Mouse (Mus musculus) CH12.LX (cell line): ENCODE measurements around the gene Wdr95. TPM values are rescaled to one million over a fixed set of nuclear protein-coding genes. Genes with fewer than 3 reads are reported as not detected.

ENCODE experiments used
- DNase-seq: peaks from one replicate; pipeline ENCODE4 v3.0.0-alpha.2; 2013; ENCODE audit errors: extremely low read depth
- H3K27ac ChIP-seq: 2 replicates; pipeline ENCODE4 v1.5.1; 2012; ENCODE audit warnings: low read depth, mild to moderate bottlenecking, control low read depth, moderate library complexity; ENCODE audit not compliant: insufficient read depth
- H3K27me3 ChIP-seq: replicated peaks from 2 replicates; pipeline ENCODE3; 2012; ENCODE audit warnings: inconsistent platforms
- H3K36me3 ChIP-seq, 2 experiments: replicated peaks in 1 of 2; 2 replicates each; pipeline versions ENCODE3 to v1.6.1; 2012; ENCODE audit warnings: inconsistent platforms in 1 of 2, low read length in 1 of 2, mild to moderate bottlenecking in 1 of 2, mixed read lengths in 1 of 2, moderate library complexity in 1 of 2; ENCODE audit not compliant: control insufficient read depth in 1 of 2, insufficient read depth in 1 of 2
- H3K4me1 ChIP-seq, 2 experiments: 2 replicates each; pipeline ENCODE4 v1.6.1; 2012; ENCODE audit warnings: inconsistent platforms in 1 of 2, moderate library complexity in 1 of 2; ENCODE audit not compliant: insufficient read depth in 2 of 2, control insufficient read depth in 1 of 2
- H3K4me2 ChIP-seq: 2 replicates; pipeline ENCODE4 v1.6.1; 2012; ENCODE audit warnings: low read depth, mild to moderate bottlenecking, control low read depth; ENCODE audit not compliant: poor library complexity, insufficient read depth, severe bottlenecking
- H3K4me3 ChIP-seq, 3 experiments: fragments of 150-350 bp in 1 of 3; sonication (generic) in 1 of 3; replicated peaks in 1 of 3; 2 replicates each; pipeline versions ENCODE3 to v1.5.1; 2011 to 2012; ENCODE audit warnings: low read depth in 2 of 3, low read length in 2 of 3, mild to moderate bottlenecking in 2 of 3, moderate library complexity in 2 of 3, control low read depth in 1 of 3, improper control_type of control experiment in 1 of 3, inconsistent platforms in 1 of 3, mixed read lengths in 1 of 3; ENCODE audit not compliant: poor library complexity in 1 of 3
- H3K79me2 ChIP-seq: replicated peaks from 2 replicates; pipeline ENCODE4 v1.6.1; 2012; ENCODE audit warnings: mild to moderate bottlenecking, moderate library complexity; ENCODE audit not compliant: control insufficient read depth, poor library complexity, insufficient read depth, severe bottlenecking; ENCODE audit errors: extremely low read depth
- H3K9ac ChIP-seq: 2 replicates; pipeline ENCODE4 v1.6.1; 2012; ENCODE audit warnings: low read depth, mild to moderate bottlenecking, control low read depth, moderate library complexity; ENCODE audit not compliant: insufficient read depth
- H3K9me3 ChIP-seq: replicated peaks from 2 replicates; pipeline ENCODE3; 2012; ENCODE audit warnings: low read length, inconsistent platforms, mixed read lengths
- BHLHE40 ChIP-seq: IDR thresholded peaks from 2 replicates; pipeline ENCODE4 v1.6.1; 2011; ENCODE audit warnings: mild to moderate bottlenecking, low read depth, low read length, improper control_type of control experiment
- CHD2 ChIP-seq: IDR thresholded peaks from 2 replicates; pipeline ENCODE4 v1.6.1; 2011; ENCODE audit warnings: low read length, improper control_type of control experiment
- CTCF ChIP-seq, 2 experiments: IDR thresholded peaks in 1 of 2; conservative IDR thresholded peaks in 1 of 2; 2 replicates each; pipeline ENCODE4 v1.5.1; 2011 to 2012; ENCODE audit warnings: low read depth in 2 of 2, low read length in 2 of 2, improper control_type of control experiment in 1 of 2, inconsistent platforms in 1 of 2, mild to moderate bottlenecking in 1 of 2, moderate library complexity in 1 of 2
- ELF1 ChIP-seq: IDR thresholded peaks from 2 replicates; pipeline ENCODE4 v1.6.1; 2014; ENCODE audit warnings: low read depth, mild to moderate bottlenecking, inconsistent platforms, low read length, improper control_type of control experiment
- EP300 ChIP-seq: IDR thresholded peaks from 2 replicates; pipeline ENCODE4 v1.6.1; 2011; ENCODE audit warnings: low read length, improper control_type of control experiment
- GABPA ChIP-seq: IDR thresholded peaks from 2 replicates; pipeline ENCODE4 v1.6.1; 2012; ENCODE audit warnings: low read depth, low read length, improper control_type of control experiment, inconsistent platforms; ENCODE audit not compliant: insufficient replicate concordance
- KAT2A ChIP-seq: IDR thresholded peaks from 2 replicates; pipeline ENCODE4 v1.6.1; 2012; ENCODE audit warnings: low read length, improper control_type of control experiment, inconsistent platforms; ENCODE audit not compliant: insufficient replicate concordance
- MAFK ChIP-seq: IDR thresholded peaks from 2 replicates; pipeline ENCODE4 v1.6.1; 2011; ENCODE audit warnings: low read length, improper control_type of control experiment; ENCODE audit not compliant: insufficient replicate concordance
- MEF2A ChIP-seq: IDR thresholded peaks from 2 replicates; pipeline ENCODE4 v1.6.1; 2014; ENCODE audit warnings: low read depth, mild to moderate bottlenecking, inconsistent platforms, low read length, improper control_type of control experiment, borderline replicate concordance
- MYC ChIP-seq: IDR thresholded peaks from 2 replicates; pipeline ENCODE4 v1.6.1; 2011; ENCODE audit warnings: low read depth, mild to moderate bottlenecking, improper control_type of control experiment, low read length
- PAX5 ChIP-seq: IDR thresholded peaks from 2 replicates; pipeline ENCODE4 v1.6.1; 2012; ENCODE audit warnings: low read length, inconsistent platforms, mixed read lengths
- RAD21 ChIP-seq: IDR thresholded peaks from 2 replicates; pipeline ENCODE4 v1.6.1; 2011; ENCODE audit warnings: low read depth, mild to moderate bottlenecking, low read length, improper control_type of control experiment, moderate library complexity
- SIN3A ChIP-seq: IDR thresholded peaks from 2 replicates; pipeline ENCODE4 v1.6.1; 2012; ENCODE audit warnings: low read length, improper control_type of control experiment, inconsistent platforms
- SMC3 ChIP-seq: IDR thresholded peaks from 2 replicates; pipeline ENCODE4 v1.6.1; 2011; ENCODE audit warnings: low read depth, low read length, improper control_type of control experiment
- ZC3H11A ChIP-seq: IDR thresholded peaks from 2 replicates; pipeline ENCODE4 v1.6.1; 2012; ENCODE audit warnings: low read depth, mild to moderate bottlenecking, inconsistent platforms, low read length, improper control_type of control experiment
- ZMIZ1 ChIP-seq: IDR thresholded peaks from 2 replicates; pipeline ENCODE4 v1.6.1; 2012; ENCODE audit warnings: low read depth, mild to moderate bottlenecking, inconsistent platforms, low read length, improper control_type of control experiment
- ZNF384 ChIP-seq: IDR thresholded peaks from 2 replicates; pipeline ENCODE4 v1.6.1; 2012; ENCODE audit warnings: low read depth, low read length, improper control_type of control experiment, inconsistent platforms
- dilution Hi-C: fragments of 300-500 bp; cut with MboI; formaldehyde crosslinking; loops from 2 replicates; pipeline ENCODE4 v1.14.3; 2020; ENCODE audit warnings: low sequenced_read_pairs; ENCODE audit not compliant: extremely low pct_unique_long_range_greater_than_20kb, extremely low pct_ligation_motif_present
- in situ Hi-C: fragments of 300-500 bp; cut with MboI; formaldehyde crosslinking; loops from 3 replicates; pipeline ENCODE4 v1.14.3; 2019; ENCODE audit warnings: low sequenced_read_pairs, low pct_ligation_motif_present, low pct_unique_long_range_greater_than_20kb, mixed read lengths
- polyA plus RNA-seq: library from polyadenylated mRNA; unstranded; fragments of >175 nt; gene quantifications from 2 replicates; pipeline ENCODE4 v1.2.1, GENCODE M21; 2012; ENCODE audit warnings: low read depth; ENCODE audit not compliant: insufficient read length
- total RNA-seq, 2 experiments: library from RNA; depleted of rRNA; stranded (reverse); fragments of 300-350 nt in 1 of 2; fragments of >200 nt in 1 of 2; gene quantifications; 2 replicates each; pipeline ENCODE4 v1.2.3; 2012 to 2014

Gene Wdr95
- total and polyA plus RNA-seq, 3 experiments: not detected

GRCm38 (mm10) chr5:149520806-149521205, 7.7 kb upstream of the Wdr95 start:
- dilution Hi-C loops (no loop called here), in situ Hi-C loops (loop anchor here (10.0 kb wide), 1 partner anchor 66 kb away; no protein-coding TSS in a partner anchor)
- Histone ChIP-seq H3K27ac (no peak overlapping the region), H3K4me1 (peaks cover 7 to 42% of the 10 kb centered on the region in 2 experiments), H3K36me3 (no peaks in the 10 kb centered on the region), H3K9me3 (peaks cover 4% of the 10 kb centered on the region), H3K4me3 (no peak overlapping the region), H3K9ac (no peak overlapping the region), H3K4me2 (peak overlapping the region; percentile 6; the same call in 1 of the 2 replicates), H3K27me3 (no peaks in the 10 kb centered on the region), H3K79me2 (no peaks in the 10 kb centered on the region)
- peak; percentile 48 for DNase-seq
- no peak for TF ChIP-seq CHD2
- TF ChIP-seq KAT2A: no peak
- TF ChIP-seq EP300: 0 out of 2 replicates have a peak, but pooled peaks have one; percentile 13
- no peak for TF ChIP-seq GABPA
- no peak for TF ChIP-seq ZNF384

- no peaks in the 10 kb centered on the region for H3K36me3 ChIP-seq
- peaks cover 5% of the 10 kb centered on the region for H3K9me3 ChIP-seq
- H3K9ac ChIP-seq: no peak overlapping the region
- in situ Hi-C loops (loop anchor here (10.0 kb wide), 1 partner anchor 69 kb away; no protein-coding TSS in a partner anchor), dilution Hi-C loops (no loop called here)
- H3K27ac ChIP-seq: no peak overlapping the region
- TF ChIP-seq ELF1 (no peak), CTCF (conservative IDR thresholded peaks at IDR 0.05 in 1 of 2, IDR thresholded peaks at IDR 0.05 in 1 of 2; ENCODE audit: low read depth in 2 of 2, low read length in 2 of 2) (no peak)
- H3K79me2 ChIP-seq: no peaks in the 10 kb centered on the region
- no peak overlapping the region for H3K4me2 ChIP-seq
- no peak overlapping the region for H3K4me3 ChIP-seq
- H3K27me3 ChIP-seq: no peaks in the 10 kb centered on the region
- no peak for DNase-seq
- H3K4me1 ChIP-seq: peaks cover 7 to 54% of the 10 kb centered on the region in 2 experiments
Observed at GRCm38 (mm10) chr5:149523856-149524241, 4.6 kb upstream of the Wdr95 start.

GRCm38 (mm10) chr5:149524242-149524858, 4.1 kb upstream of the Wdr95 start:
- peak; percentile 87 for DNase-seq
- dilution Hi-C loops: no loop called here

More at GRCm38 (mm10) chr5:149524242-149524858, 4.1 kb upstream of the Wdr95 start:
- in situ Hi-C loops: loop anchor here (10.0 kb wide), 1 partner anchor 70 kb away; no protein-coding TSS in a partner anchor
- no peaks in the 10 kb centered on the region for H3K27me3 ChIP-seq
- peaks cover 7 to 54% of the 10 kb centered on the region in 2 experiments for H3K4me1 ChIP-seq
- H3K4me3 ChIP-seq: no peak overlapping the region
- H3K9me3 ChIP-seq: peaks cover 5% of the 10 kb centered on the region
- TF ChIP-seq ZC3H11A (0 out of 2 replicates have a peak, but pooled peaks have one; percentile 2), SMC3 (peak; percentile 70), ZMIZ1 (no peak), GABPA (no peak), MYC (0 out of 2 replicates have a peak, but pooled peaks have one; percentile 36), PAX5 (no peak), CHD2 (no peak), SIN3A (no peak), RAD21 (peak; percentile 88), MEF2A (0 out of 2 replicates have a peak, but pooled peaks have one; percentile 18), CTCF (conservative IDR thresholded peaks at IDR 0.05 in 1 of 2, IDR thresholded peaks at IDR 0.05 in 1 of 2; ENCODE audit: low read depth in 2 of 2, low read length in 2 of 2) (peak; percentile 85 to 94), MAFK (no peak), BHLHE40 (0 out of 2 replicates have a peak, but pooled peaks have one; percentile 34)
- TF ChIP-seq, all 38 proteins: peak for 7
- Histone ChIP-seq H3K9ac (no peak overlapping the region), H3K79me2 (no peaks in the 10 kb centered on the region), H3K27ac (no peak overlapping the region), H3K4me2 (0 out of 2 replicates have a peak overlapping the region, but pooled peaks have one; percentile 44), H3K36me3 (no peaks in the 10 kb centered on the region)
